Comparison of ENCODE assay signal across 9 mouse cellular contexts in genomic region chr8:70501820-70502529, GRCm38 (mm10). TPM values are rescaled to one million over a fixed set of nuclear protein-coding genes. Genes with fewer than 3 reads are reported as not detected.
DNase-seq lines count a peak whose midpoint lies in the region; ATAC-seq and TF ChIP-seq lines count a peak whose summit lies in the region.
"Had no signal": no experiment of that assay in that cellular context is flagged by ENCODE, and none has a peak within 500 bp of the region (broad histone marks: within the 10 kb centered on the region; RNA-seq: fewer than 3 reads in every experiment).

No protein-coding gene starts in this region.

- peaks cover 60% of the 10 kb centered on the region for H3K27me3 ChIP-seq in limb, embryonic 12.5 days

- intact Hi-C loops in gastrocnemius, postnatal 14 days (cut with DNase I; ENCODE audit: low total_unique reads) = loop anchor here (2.0 to 5.0 kb wide), 2 partner anchors 117 to 170 kb away; no protein-coding TSS in a partner anchor

- peak overlapping the region; percentile 83 for H3K4me2 ChIP-seq in limb, embryonic 12.5 days

- in situ Hi-C loops in ES-E14 (cut with MboI; ENCODE audit: low sequenced_read_pairs in 2 of 2, unreplicated experiment in 2 of 2) = no loop called here

- peak; percentile 96 for DNase-seq in heart, adult 11 months
- no peak for DNase-seq in heart, adult 9 months (ENCODE audit: low spot score in 2 of 2)
- DNase-seq in ES-E14 (ENCODE audit: low read depth, low spot score) = no peak
- DNase-seq in gastrocnemius, postnatal 14 days = peak; percentile 77
- no peak for DNase-seq in frontal cortex, postnatal 10 days (ENCODE audit: low spot score in 2 of 2)
- DNase-seq in adrenal gland, postnatal 10 days = no peak
- no peak for DNase-seq in thymus, postnatal 0 days (ENCODE audit: low spot score)

- H3K9ac ChIP-seq in ES-E14 (ENCODE audit: insufficient read depth, low read depth, low read length, poor library complexity, severe bottlenecking) = 0 out of 2 replicates have a peak overlapping the region, but pooled peaks have one; percentile 34
- H3K9ac ChIP-seq in limb, embryonic 12.5 days (replicated peaks) = no peak overlapping the region

- peak overlapping the region in 1 of 2 experiments; percentile 7; a peak in 2 of 4 replicates for H3K4me3 ChIP-seq in ES-E14 (ENCODE audit: insufficient read depth in 1 of 2, low read depth in 1 of 2, low read length in 2 of 2, poor library complexity in 1 of 2, severe bottlenecking in 1 of 2)
- peak overlapping the region; percentile 10; the same call in 1 of the 2 replicates for H3K4me3 ChIP-seq in limb, embryonic 12.5 days (replicated peaks)

- H3K4me1 ChIP-seq in ES-E14 (ENCODE audit: control insufficient read depth in 2 of 2, insufficient read depth in 2 of 2, low read length in 2 of 2, poor library complexity in 1 of 2) = peaks cover 7 to 17% of the 10 kb centered on the region in 2 experiments; a peak in 2 of 4 replicates
- H3K4me1 ChIP-seq in limb, embryonic 12.5 days (replicated peaks) = peaks cover 69% of the 10 kb centered on the region

- H3K9me3 ChIP-seq in ES-E14 (ENCODE audit: control insufficient read depth, insufficient read depth, low read depth, low read length) = no peaks in the 10 kb centered on the region
- no peaks in the 10 kb centered on the region for H3K9me3 ChIP-seq in limb, embryonic 12.5 days

- 12% methylated on average over 23 of the region's 23 CpGs for WGBS in limb, embryonic 12.5 days

- H3K36me3 ChIP-seq in ES-E14 (ENCODE audit: control insufficient read depth, insufficient read depth, low read length, poor library complexity, severe bottlenecking) = peaks cover 10% of the 10 kb centered on the region; the same call in 1 of the 2 replicates
- H3K36me3 ChIP-seq in limb, embryonic 12.5 days = peaks cover 9% of the 10 kb centered on the region; the same call in 1 of the 2 replicates

- no peak overlapping the region for H3K27ac ChIP-seq in ES-E14 (ENCODE audit: insufficient read depth, low read depth, low read length, poor library complexity, severe bottlenecking)
- no peak overlapping the region for H3K27ac ChIP-seq in limb, embryonic 12.5 days

- ATAC-seq in limb, embryonic 12.5 days (ENCODE audit: insufficient number of reproducible peaks, insufficient read depth, low FRiP score, low TSS enrichment, low read depth) = no peak

TF ChIP-seq in ES-E14, 5 proteins besides CTCF, POLR2A, EP300 and RAD21:
- TF ChIP-seq HCFC1 (IDR thresholded peaks at IDR 0.05; ENCODE audit: borderline replicate concordance, insufficient read depth, low read length) = no peak
- TF ChIP-seq ZC3H11A (IDR thresholded peaks at IDR 0.05; ENCODE audit: borderline replicate concordance, low read depth, low read length) = no peak
- no peak for TF ChIP-seq ZNF384 (IDR thresholded peaks at IDR 0.05; ENCODE audit: low read depth, low read length)
- no peak for TF ChIP-seq CHD2 (IDR thresholded peaks at IDR 0.05; ENCODE audit: low read depth, low read length)
- no peak for TF ChIP-seq MAFK (IDR thresholded peaks at IDR 0.05; ENCODE audit: insufficient read depth, low read depth, low read length)

RNA-seq across cellular contexts. Expression of gene Rex1bd, which starts 4.6 kb away (rescaled TPM):
- 125 and 130 TPM in 2 replicates for total RNA-seq in ES-E14 (2012; rRNA removed)
- 100 to 1,000 TPM; 118 to 122 TPM for total RNA-seq in gastrocnemius, postnatal 14 days (2021)
- polyA plus RNA-seq in limb, embryonic 12.5 days (2016; fragmentation: Nextera tagmentation; extraction: Ambion mirVana) = 142 and 151 TPM in 2 replicates
- 100 to 1,000 TPM; 121 to 130 TPM for total RNA-seq in adrenal gland, postnatal 10 days (2021)
- polyA plus RNA-seq in thymus, postnatal 0 days (2015; fragmentation: Nextera tagmentation; extraction: Ambion mirVana) = 170 and 181 TPM in 2 replicates

RNA-seq across cellular contexts. Expression of gene Uba52, which starts 8.6 kb away (rescaled TPM):
- 3,214 and 4,257 TPM in 2 replicates for total RNA-seq in ES-E14 (2012; rRNA removed)
- 1,000 to 10,000 TPM; 1,030 to 1,066 TPM for total RNA-seq in gastrocnemius, postnatal 14 days (2021)
- polyA plus RNA-seq in limb, embryonic 12.5 days (2016; fragmentation: Nextera tagmentation; extraction: Ambion mirVana) = 882 and 891 TPM in 2 replicates
- total RNA-seq in adrenal gland, postnatal 10 days (2021) = 1,000 to 10,000 TPM; 1,751 to 1,916 TPM
- polyA plus RNA-seq in thymus, postnatal 0 days (2015; fragmentation: Nextera tagmentation; extraction: Ambion mirVana) = 1,327 and 1,441 TPM in 2 replicates

RNA-seq across cellular contexts. Expression of gene Crlf1, which starts 9.0 kb away (rescaled TPM):
- total RNA-seq in ES-E14 (2012; rRNA removed) = 17.0 and 29.3 TPM in 2 replicates
- total RNA-seq in gastrocnemius, postnatal 14 days (2021) = 1 to 10 TPM; 1.5 to 1.9 TPM
- polyA plus RNA-seq in limb, embryonic 12.5 days (2016; fragmentation: Nextera tagmentation; extraction: Ambion mirVana) = 82.4 and 105 TPM in 2 replicates
- under 1 TPM; 0.21 to 0.42 TPM for total RNA-seq in adrenal gland, postnatal 10 days (2021)
- 0.10 and 0.27 TPM in 2 replicates for polyA plus RNA-seq in thymus, postnatal 0 days (2015; fragmentation: Nextera tagmentation; extraction: Ambion mirVana)

RNA-seq across cellular contexts. Expression of gene Tmem59l, which starts 14.8 kb away (rescaled TPM):
- 5.3 and 8.0 TPM in 2 replicates for total RNA-seq in ES-E14 (2012; rRNA removed)
- total RNA-seq in gastrocnemius, postnatal 14 days (2021) = not detected
- polyA plus RNA-seq in limb, embryonic 12.5 days (2016; fragmentation: Nextera tagmentation; extraction: Ambion mirVana) = 17.5 and 22.1 TPM in 2 replicates
- total RNA-seq in adrenal gland, postnatal 10 days (2021) = 1 to 10 TPM; 2.9 to 4.5 TPM
- polyA plus RNA-seq in thymus, postnatal 0 days (2015; fragmentation: Nextera tagmentation; extraction: Ambion mirVana) = 0.09 and 0.10 TPM in 2 replicates
- total RNA-seq: CH12.LX had no signal

RNA-seq across cellular contexts. Expression of gene Klhl26, which starts 25.2 kb away (rescaled TPM):
- total RNA-seq in ES-E14 (2012; rRNA removed) = 21.4 and 22.8 TPM in 2 replicates
- total RNA-seq in gastrocnemius, postnatal 14 days (2021) = 1 to 10 TPM; 5.4 TPM
- 26.8 and 27.3 TPM in 2 replicates for polyA plus RNA-seq in limb, embryonic 12.5 days (2016; fragmentation: Nextera tagmentation; extraction: Ambion mirVana)
- 10 to 100 TPM; 14.0 to 15.1 TPM for total RNA-seq in adrenal gland, postnatal 10 days (2021)
- 8.0 and 8.4 TPM in 2 replicates for polyA plus RNA-seq in thymus, postnatal 0 days (2015; fragmentation: Nextera tagmentation; extraction: Ambion mirVana)

Comparison
In these comparisons a context has a peak if more than half of its experiments do, and no peak if none do; other contexts are left out.
1. DNase-seq: peak in heart, adult 11 months (single experiment) and gastrocnemius, postnatal 14 days (single experiment); none in heart, adult 9 months (0 of 2), ES-E14 (single experiment), frontal cortex, postnatal 10 days (0 of 2), adrenal gland, postnatal 10 days (single experiment) and thymus, postnatal 0 days (single experiment).